Mouse (Mus musculus) midbrain, embryonic 16.5 days (tissue): ENCODE results near the gene Kidins220. TPM values are rescaled to one million over a fixed set of nuclear protein-coding genes. Genes with fewer than 3 reads are reported as not detected.

ENCODE experiments used
- ATAC-seq: fragments of 200-750 bp; cut with Nextera tagmentation; 2 replicates; pipeline ENCODE4 v1.8.0; 2017; ENCODE audit warnings: moderate TSS enrichment
- H3K27ac ChIP-seq: fragments of 300-500 bp; sonication (generic); 2 replicates; pipeline ENCODE4 v1.5.1; 2014; ENCODE audit warnings: mild to moderate bottlenecking, low read length, mixed read lengths
- H3K27me3 ChIP-seq: fragments of 300-500 bp; sonication (generic); 2 replicates; pipeline ENCODE4 v1.6.1; 2014; ENCODE audit warnings: low read depth, low read length, mixed read lengths; ENCODE audit not compliant: control insufficient read depth, insufficient read depth
- H3K36me3 ChIP-seq: fragments of 300-500 bp; sonication (generic); 2 replicates; pipeline ENCODE4 v1.6.1; 2014; ENCODE audit warnings: mild to moderate bottlenecking, low read length, moderate library complexity, mixed read lengths; ENCODE audit not compliant: control insufficient read depth, insufficient read depth
- H3K4me1 ChIP-seq: fragments of 300-500 bp; sonication (generic); 2 replicates; pipeline ENCODE4 v1.6.1; 2014; ENCODE audit warnings: mild to moderate bottlenecking, low read length, mixed read lengths; ENCODE audit not compliant: control insufficient read depth, insufficient read depth
- H3K4me2 ChIP-seq: fragments of 300-500 bp; sonication (generic); 2 replicates; pipeline ENCODE4 v1.6.1; 2014; ENCODE audit warnings: mild to moderate bottlenecking, low read length, mixed read lengths
- H3K4me3 ChIP-seq: fragments of 300-500 bp; sonication (generic); 2 replicates; pipeline ENCODE4 v1.5.1; 2014; ENCODE audit warnings: low read depth, mild to moderate bottlenecking, low read length, moderate library complexity, mixed read lengths
- H3K9ac ChIP-seq: fragments of 300-500 bp; sonication (generic); 2 replicates; pipeline ENCODE4 v1.6.1; 2014; ENCODE audit warnings: low read depth, low read length, mixed read lengths
- H3K9me3 ChIP-seq: fragments of 300-500 bp; sonication (generic); replicated peaks from 2 replicates; pipeline ENCODE4 v1.6.1; 2014; ENCODE audit warnings: mild to moderate bottlenecking, low read length, mixed read lengths; ENCODE audit not compliant: control insufficient read depth, poor library complexity, severe bottlenecking
- WGBS: fragments of 180-500 bp; shearing (Covaris S2); extraction: QIAGEN DNeasy Blood & Tissue Kit; methylation state at CpG from one replicate; pipeline ENCODE4 v1.1.7; 2014; 5-methylcytosine and 5-hydroxymethylcytosine counted together
- polyA plus RNA-seq: library from polyadenylated mRNA; unstranded; fragments of >200 nt; fragmentation: Nextera tagmentation; extraction: Ambion mirVana; gene quantifications from 2 replicates; pipeline ENCODE4 v1.2.1, GENCODE M21; 2015

Gene Kidins220
- polyA plus RNA-seq, 1 experiment from 2014 or later: 172 TPM

DNA sequence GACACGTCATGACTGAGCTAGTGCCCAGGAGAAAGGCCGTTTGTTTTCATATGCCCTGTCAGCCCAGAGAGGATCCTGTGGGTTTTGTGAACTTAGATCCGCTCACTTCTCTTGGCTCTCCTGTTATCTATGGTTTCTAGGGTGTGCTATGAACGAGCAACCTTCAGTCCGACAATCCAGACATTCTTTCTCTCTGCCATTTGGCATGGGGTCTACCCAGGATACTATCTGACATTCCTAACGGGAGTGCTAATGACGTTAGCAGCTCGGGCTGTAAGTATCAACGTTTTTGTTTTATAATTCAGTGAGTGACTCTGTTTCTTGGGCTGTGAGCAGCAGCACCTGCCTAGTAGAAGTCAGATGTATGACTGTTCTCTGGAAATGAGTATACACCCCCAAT is 19.6 kb upstream of the Kidins220 start:
- Histone ChIP-seq H3K4me2 (no peak overlapping the region), H3K27ac (no peak overlapping the region), H3K9ac (no peak overlapping the region), H3K4me1 (no peaks in the 10 kb centered on the region), H3K4me3 (no peak overlapping the region), H3K36me3 (peaks cover 29% of the 10 kb centered on the region), H3K27me3 (no peaks in the 10 kb centered on the region), H3K9me3 (no peaks in the 10 kb centered on the region)
- no peak for ATAC-seq
- WGBS: 93% methylated on average over 9 of the region's 9 CpGs

- no peak overlapping the region for H3K9ac ChIP-seq
- peaks cover 16% of the 10 kb centered on the region for H3K36me3 ChIP-seq
- H3K27me3 ChIP-seq: no peaks in the 10 kb centered on the region
- H3K4me2 ChIP-seq: no peak overlapping the region
- H3K27ac ChIP-seq: no peak overlapping the region
- 96% methylated on average over 3 of the region's 3 CpGs for WGBS
- H3K4me1 ChIP-seq: no peaks in the 10 kb centered on the region
- H3K9me3 ChIP-seq: no peaks in the 10 kb centered on the region
- ATAC-seq: no peak
- no peak overlapping the region for H3K4me3 ChIP-seq
Observed at GRCm38 (mm10) chr12:24958526-24958925, 16.2 kb upstream of the Kidins220 start.

- H3K9ac ChIP-seq: no peak overlapping the region
- no peak overlapping the region for H3K4me2 ChIP-seq
- H3K4me1 ChIP-seq: no peaks in the 10 kb centered on the region
- H3K4me3 ChIP-seq: no peak overlapping the region
- no peaks in the 10 kb centered on the region for H3K27me3 ChIP-seq
- peaks cover 7% of the 10 kb centered on the region for H3K36me3 ChIP-seq
- 88% methylated on average over 7 of the region's 7 CpGs for WGBS
- ATAC-seq: no peak
- no peaks in the 10 kb centered on the region for H3K9me3 ChIP-seq
- no peak overlapping the region for H3K27ac ChIP-seq
Observed at GRCm38 (mm10) chr12:24961821-24962220, 12.9 kb upstream of the Kidins220 start.

- 69% methylated on average over 11 of the region's 11 CpGs for WGBS
- H3K4me1 ChIP-seq: no peaks in the 10 kb centered on the region
- H3K36me3 ChIP-seq: peaks cover 7% of the 10 kb centered on the region
- no peak overlapping the region for H3K27ac ChIP-seq
- H3K9me3 ChIP-seq: no peaks in the 10 kb centered on the region
- ATAC-seq: no peak
- H3K4me2 ChIP-seq: no peak overlapping the region
- H3K27me3 ChIP-seq: no peaks in the 10 kb centered on the region
- no peak overlapping the region for H3K9ac ChIP-seq
- H3K4me3 ChIP-seq: no peak overlapping the region
Observed at GRCm38 (mm10) chr12:24962362-24962967, 12.3 kb upstream of the Kidins220 start.

DNA sequence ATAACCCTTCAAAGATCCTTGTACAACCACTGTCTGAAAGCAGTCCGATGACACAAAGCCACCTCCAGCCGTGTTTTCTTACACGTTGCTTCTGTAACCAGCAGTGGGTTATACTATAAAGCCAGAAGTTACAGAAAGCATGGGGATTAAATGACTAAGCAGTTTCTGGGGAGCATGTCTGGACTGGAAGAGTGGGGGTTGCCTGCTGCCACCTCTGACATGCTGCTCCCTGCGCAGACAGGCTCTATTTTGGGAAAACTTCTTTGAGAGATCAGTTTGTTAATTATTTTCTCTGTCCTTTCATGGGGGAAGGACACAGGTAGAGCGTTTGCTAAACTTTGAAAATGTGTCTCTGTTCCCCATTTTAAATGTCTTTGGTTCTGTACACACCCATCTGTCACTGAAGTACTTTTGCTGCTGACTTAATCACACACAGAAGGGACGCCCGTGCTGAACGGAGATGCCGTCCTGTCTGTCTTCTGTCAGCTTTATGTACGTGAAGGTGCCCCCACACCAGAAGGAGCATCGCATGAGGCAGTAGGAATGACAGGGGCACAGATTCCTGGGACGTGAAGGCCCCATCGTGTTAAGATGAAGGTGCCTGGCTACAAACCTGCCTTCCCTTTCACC is 11.2 kb upstream of the Kidins220 start:
- no peak overlapping the region for H3K27ac ChIP-seq
- no peak overlapping the region for H3K9ac ChIP-seq
- 60% methylated on average over 13 of the region's 13 CpGs for WGBS
- no peak overlapping the region for H3K4me3 ChIP-seq
- no peaks in the 10 kb centered on the region for H3K27me3 ChIP-seq
- H3K36me3 ChIP-seq: peaks cover 7% of the 10 kb centered on the region
- no peaks in the 10 kb centered on the region for H3K4me1 ChIP-seq
- H3K4me2 ChIP-seq: no peak overlapping the region
- ATAC-seq: no peak
- H3K9me3 ChIP-seq: no peaks in the 10 kb centered on the region

DNA sequence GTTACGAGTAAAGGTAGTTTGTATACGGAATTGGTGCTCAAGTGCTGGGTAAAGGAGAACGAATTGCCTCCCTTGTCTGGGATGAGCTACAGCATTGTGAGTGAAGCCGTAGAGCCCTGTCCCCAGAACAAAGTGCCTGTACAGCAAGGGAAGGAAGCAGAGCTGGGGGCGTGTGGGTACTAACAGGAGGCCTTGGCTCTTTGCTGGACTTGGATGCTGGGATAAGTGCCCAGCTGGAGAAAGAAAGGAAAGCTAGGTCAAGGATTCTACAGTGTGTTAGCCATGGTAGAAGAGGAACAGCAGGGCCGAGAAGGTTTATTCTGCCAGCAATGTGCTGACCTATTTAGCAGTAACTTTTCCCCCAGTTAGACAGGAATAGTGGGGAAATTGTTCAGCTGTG is 9.3 kb upstream of the Kidins220 start:
- H3K9me3 ChIP-seq: no peaks in the 10 kb centered on the region
- H3K4me2 ChIP-seq: no peak overlapping the region
- H3K27ac ChIP-seq: no peak overlapping the region
- H3K9ac ChIP-seq: no peak overlapping the region
- H3K4me1 ChIP-seq: no peaks in the 10 kb centered on the region
- H3K27me3 ChIP-seq: no peaks in the 10 kb centered on the region
- no peak for ATAC-seq
- H3K4me3 ChIP-seq: no peak overlapping the region
- 90% methylated on average over 6 of the region's 6 CpGs for WGBS
- no peaks in the 10 kb centered on the region for H3K36me3 ChIP-seq

- Histone ChIP-seq H3K36me3 (no peaks in the 10 kb centered on the region), H3K9me3 (no peaks in the 10 kb centered on the region), H3K4me3 (no peak overlapping the region), H3K27ac (no peak overlapping the region), H3K4me2 (no peak overlapping the region), H3K9ac (no peak overlapping the region), H3K27me3 (no peaks in the 10 kb centered on the region), H3K4me1 (no peaks in the 10 kb centered on the region)
- 77% methylated on average over 2 of the region's 2 CpGs for WGBS
- no peak for ATAC-seq
Observed at GRCm38 (mm10) chr12:24966046-24966445, 8.7 kb upstream of the Kidins220 start.

GRCm38 (mm10) chr12:24971490-24972200 is 3.1 kb upstream of the Kidins220 start:
- Histone ChIP-seq H3K27ac (no peak overlapping the region), H3K9ac (no peak overlapping the region), H3K36me3 (no peaks in the 10 kb centered on the region), H3K4me2 (no peak overlapping the region), H3K27me3 (no peaks in the 10 kb centered on the region), H3K4me1 (peaks cover 4% of the 10 kb centered on the region), H3K4me3 (no peak overlapping the region), H3K9me3 (no peaks in the 10 kb centered on the region)
- no peak for ATAC-seq
- 91% methylated on average over 5 of the region's 5 CpGs for WGBS
